In the genomic region with DNA sequence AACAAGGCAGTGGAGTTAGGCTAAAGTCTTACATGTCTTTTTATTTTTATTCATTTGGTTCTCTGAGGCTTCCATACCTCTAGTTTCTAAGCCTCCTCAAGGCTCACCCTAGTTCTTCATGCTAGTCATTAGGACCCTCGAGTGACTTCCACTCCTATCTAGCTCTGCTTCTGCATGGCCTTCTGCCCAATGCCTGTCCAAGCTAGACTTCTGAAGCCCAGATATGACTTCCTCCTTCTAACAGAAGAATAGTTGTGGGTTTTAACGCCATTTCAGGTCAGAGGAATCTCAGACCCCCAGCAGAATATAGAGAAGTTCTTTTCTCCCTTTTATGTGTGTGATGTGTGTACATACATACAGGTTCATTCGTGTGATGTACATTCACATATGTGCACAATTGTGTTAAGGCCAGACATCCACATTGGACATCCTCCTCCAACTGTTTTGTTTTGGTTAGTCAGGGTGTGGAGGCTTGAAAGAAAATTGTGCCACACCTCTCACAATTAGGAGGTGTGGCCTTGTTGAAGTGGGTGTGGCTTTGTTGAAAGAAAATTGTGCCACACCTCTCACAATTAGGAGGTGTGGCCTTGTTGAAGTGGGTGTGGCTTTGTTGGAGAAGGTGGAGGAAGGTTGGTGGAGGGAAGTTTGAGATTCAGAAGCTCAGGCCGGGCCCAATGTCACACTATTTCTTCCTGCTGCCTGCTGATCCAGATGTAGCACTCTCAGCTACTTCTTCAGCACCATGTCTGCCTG, we compare ENCODE assay signal across 19 mouse cellular contexts. TPM values are rescaled to one million over a fixed set of nuclear protein-coding genes. Genes with fewer than 3 reads are reported as not detected.
DNase-seq lines count a peak whose midpoint lies in the region; ATAC-seq and TF ChIP-seq lines count a peak whose summit lies in the region.
"Had no signal": no experiment of that assay in that cellular context is flagged by ENCODE, and none has a peak within 500 bp of the region (broad histone marks: within the 10 kb centered on the region; RNA-seq: fewer than 3 reads in every experiment).

No protein-coding gene starts in this region.

- no peaks in the 10 kb centered on the region for H3K9me3 ChIP-seq in liver, postnatal 0 days (ENCODE audit: low read length)
- H3K9me3 ChIP-seq in forebrain, embryonic 10.5 days, result no peaks in the 10 kb centered on the region
- H3K9me3 ChIP-seq in kidney, embryonic 14.5 days (ENCODE audit: control insufficient read depth, low read length), result no peaks in the 10 kb centered on the region
- no peaks in the 10 kb centered on the region for H3K9me3 ChIP-seq in midbrain, embryonic 13.5 days
- H3K9me3 ChIP-seq: forebrain, embryonic 13.5 days; liver, embryonic 15.5 days; midbrain, embryonic 15.5 days; neural tube, embryonic 12.5 days had no signal

- TF ChIP-seq POLR2A in thymus, adult 2 months (IDR thresholded peaks at IDR 0.05; ENCODE audit: control insufficient read depth, extremely low read depth, insufficient read depth, low read length, poor library complexity), result no peak

- 45% methylated on average over 4 of the region's 4 CpGs for WGBS in liver, postnatal 0 days (ENCODE audit: insufficient replicate concordance)
- WGBS in forebrain, embryonic 10.5 days, result 84% methylated on average over 4 of the region's 4 CpGs
- WGBS in thymus, adult 2 months, result 33% methylated on average over 4 of the region's 4 CpGs
- 77% methylated on average over 4 of the region's 4 CpGs for WGBS in kidney, embryonic 14.5 days
- WGBS in midbrain, embryonic 13.5 days, result 84% methylated on average over 4 of the region's 4 CpGs

- no peak for TF ChIP-seq CTCF in liver, postnatal 0 days (IDR thresholded peaks at IDR 0.05; ENCODE audit: low read depth)
- TF ChIP-seq CTCF in thymus, adult 2 months (IDR thresholded peaks at IDR 0.05; ENCODE audit: borderline replicate concordance, control insufficient read depth, extremely low read depth, insufficient read depth, low read length, poor library complexity), result no peak

- H3K4me2 ChIP-seq in liver, postnatal 0 days (ENCODE audit: low read depth, low read length), result no peak overlapping the region
- H3K4me2 ChIP-seq in kidney, embryonic 14.5 days (replicated peaks; ENCODE audit: low read depth, low read length), result no peak overlapping the region
- H3K4me2 ChIP-seq in midbrain, embryonic 13.5 days (replicated peaks), result no peak overlapping the region
- H3K4me2 ChIP-seq: forebrain, embryonic 13.5 days; liver, embryonic 15.5 days; midbrain, embryonic 15.5 days; neural tube, embryonic 12.5 days had no signal

- peak; percentile 91 for ATAC-seq in granulocyte monocyte progenitor cell, adult 5-6 weeks (replicated peaks; ENCODE audit: poor library complexity, severe bottlenecking)
- peak; percentile 57; the same call in 1 of the 2 replicates for ATAC-seq in liver, postnatal 0 days
- ATAC-seq in kidney, embryonic 14.5 days (ENCODE audit: low FRiP score, low TSS enrichment), result no peak
- ATAC-seq in midbrain, embryonic 13.5 days, result no peak
- ATAC-seq: forebrain, embryonic 13.5 days; hindbrain, postnatal 0 days; midbrain, embryonic 15.5 days had no signal

- no peaks in the 10 kb centered on the region for H3K27me3 ChIP-seq in liver, postnatal 0 days (ENCODE audit: insufficient read depth, low read length)
- H3K27me3 ChIP-seq in forebrain, embryonic 10.5 days (ENCODE audit: poor library complexity, severe bottlenecking), result no peaks in the 10 kb centered on the region
- H3K27me3 ChIP-seq in thymus, adult 2 months (ENCODE audit: control insufficient read depth, insufficient read depth, low read length), result no peaks in the 10 kb centered on the region
- no peaks in the 10 kb centered on the region for H3K27me3 ChIP-seq in kidney, embryonic 14.5 days (ENCODE audit: control insufficient read depth, insufficient read depth, low read length)
- no peaks in the 10 kb centered on the region for H3K27me3 ChIP-seq in midbrain, embryonic 13.5 days
- H3K27me3 ChIP-seq: forebrain, embryonic 13.5 days; liver, embryonic 15.5 days; midbrain, embryonic 15.5 days; neural tube, embryonic 12.5 days had no signal

- no peaks in the 10 kb centered on the region for H3K4me1 ChIP-seq in liver, postnatal 0 days (ENCODE audit: insufficient read depth)
- H3K4me1 ChIP-seq in forebrain, embryonic 10.5 days, result no peaks in the 10 kb centered on the region
- no peaks in the 10 kb centered on the region for H3K4me1 ChIP-seq in thymus, adult 2 months (replicated peaks; ENCODE audit: control insufficient read depth, insufficient read depth, low read length)
- H3K4me1 ChIP-seq in kidney, embryonic 14.5 days (ENCODE audit: control insufficient read depth, insufficient read depth, low read length), result no peaks in the 10 kb centered on the region
- H3K4me1 ChIP-seq in midbrain, embryonic 13.5 days (replicated peaks), result no peaks in the 10 kb centered on the region
- H3K4me1 ChIP-seq: forebrain, embryonic 13.5 days; midbrain, embryonic 15.5 days; neural tube, embryonic 12.5 days had no signal

- no peak overlapping the region for H3K9ac ChIP-seq in liver, postnatal 0 days (replicated peaks)
- no peak overlapping the region for H3K9ac ChIP-seq in kidney, embryonic 14.5 days (ENCODE audit: low read depth, low read length)
- no peak overlapping the region for H3K9ac ChIP-seq in midbrain, embryonic 13.5 days (replicated peaks)
- H3K9ac ChIP-seq: forebrain, embryonic 13.5 days; liver, embryonic 15.5 days; midbrain, embryonic 15.5 days; neural tube, embryonic 12.5 days had no signal

- H3K36me3 ChIP-seq in liver, postnatal 0 days (replicated peaks; ENCODE audit: insufficient read depth, low read length), result no peaks in the 10 kb centered on the region
- H3K36me3 ChIP-seq in forebrain, embryonic 10.5 days (replicated peaks), result no peaks in the 10 kb centered on the region
- no peaks in the 10 kb centered on the region for H3K36me3 ChIP-seq in thymus, adult 2 months (ENCODE audit: control insufficient read depth, insufficient read depth, low read length)
- H3K36me3 ChIP-seq in kidney, embryonic 14.5 days (ENCODE audit: control insufficient read depth, insufficient read depth, low read length), result no peaks in the 10 kb centered on the region
- no peaks in the 10 kb centered on the region for H3K36me3 ChIP-seq in midbrain, embryonic 13.5 days
- H3K36me3 ChIP-seq: liver, embryonic 15.5 days; midbrain, embryonic 15.5 days; neural tube, embryonic 12.5 days had no signal

- peak; percentile 53 for DNase-seq in heart, adult 11 months
- DNase-seq in heart, adult 18-20 months, result no peak
- no peak for DNase-seq in liver, postnatal 0 days
- DNase-seq in forebrain, embryonic 10.5 days (ENCODE audit: extremely low spot score, low spot score), result no peak
- DNase-seq in thymus, adult 2 months, result no peak
- DNase-seq: adrenal gland, postnatal 10 days; gastrocnemius, adult 2 months; heart, postnatal 14 days; kidney, postnatal 10 days; lung, postnatal 36 days; spleen, adult 18-20 months had no signal

- no peak overlapping the region for H3K27ac ChIP-seq in liver, postnatal 0 days (ENCODE audit: low read depth)
- no peak overlapping the region for H3K27ac ChIP-seq in forebrain, embryonic 10.5 days
- H3K27ac ChIP-seq in thymus, adult 2 months (ENCODE audit: control insufficient read depth, insufficient read depth, low read length), result no peak overlapping the region
- H3K27ac ChIP-seq in kidney, embryonic 14.5 days (ENCODE audit: low read depth, low read length), result no peak overlapping the region
- H3K27ac ChIP-seq in midbrain, embryonic 13.5 days, result no peak overlapping the region
- H3K27ac ChIP-seq: forebrain, embryonic 13.5 days; gastrocnemius, adult 2 months; hindbrain, postnatal 0 days; liver, embryonic 15.5 days; midbrain, embryonic 15.5 days; neural tube, embryonic 12.5 days had no signal

- H3K4me3 ChIP-seq in liver, postnatal 0 days (ENCODE audit: low read depth, low read length), result no peak overlapping the region
- H3K4me3 ChIP-seq in forebrain, embryonic 10.5 days, result no peak overlapping the region
- no peak overlapping the region for H3K4me3 ChIP-seq in thymus, adult 2 months (ENCODE audit: control insufficient read depth, insufficient read depth, low read length)
- no peak overlapping the region for H3K4me3 ChIP-seq in kidney, embryonic 14.5 days (ENCODE audit: low read length)
- no peak overlapping the region for H3K4me3 ChIP-seq in midbrain, embryonic 13.5 days (replicated peaks)
- H3K4me3 ChIP-seq: forebrain, embryonic 13.5 days; gastrocnemius, adult 2 months; liver, embryonic 15.5 days; midbrain, embryonic 15.5 days; neural tube, embryonic 12.5 days had no signal

- TF ChIP-seq EP300 in liver, postnatal 0 days (IDR thresholded peaks at IDR 0.05; ENCODE audit: low read depth), result no peak

RNA-seq across cellular contexts. Expression of gene A630001G21Rik, which starts 1.2 kb away (rescaled TPM):
- total RNA-seq in heart, adult 18-20 months (2021), result under 1 TPM; 0.65 to 0.82 TPM
- total RNA-seq in granulocyte monocyte progenitor cell, adult 5-6 weeks (2014; fragmentation: Nextera tagmentation), result 105 and 129 TPM in 2 replicates
- 77.1 and 79.8 TPM in 2 replicates for total RNA-seq in granulocyte monocyte progenitor cell, adult 5-6 weeks (2017)
- polyA plus RNA-seq in liver, postnatal 0 days (2015; fragmentation: Nextera tagmentation; extraction: Ambion mirVana), result 3.6 and 3.8 TPM in 2 replicates
- 0.51 and 0.65 TPM in 2 replicates for polyA plus RNA-seq in forebrain, embryonic 10.5 days (2016; fragmentation: Nextera tagmentation; extraction: Ambion mirVana)
- polyA plus RNA-seq in thymus, adult 2 months (2012; rRNA removed), result 17.2 and 19.5 TPM in 2 replicates
- polyA plus RNA-seq in kidney, embryonic 14.5 days (2014; fragmentation: Nextera tagmentation; extraction: Ambion mirVana), result 0.87 and 1.8 TPM in 2 replicates
- polyA plus RNA-seq in midbrain, embryonic 13.5 days (2015; fragmentation: Nextera tagmentation; extraction: Ambion mirVana), result 0.59 and 0.90 TPM in 2 replicates
- total RNA-seq: hindbrain, postnatal 0 days had no signal

RNA-seq across cellular contexts. Expression of gene Cab39, which starts 13.6 kb away (rescaled TPM):
- 100 to 1,000 TPM; 118 to 119 TPM for total RNA-seq in heart, adult 18-20 months (2021)
- total RNA-seq in granulocyte monocyte progenitor cell, adult 5-6 weeks (2014; fragmentation: Nextera tagmentation), result 76.6 and 78.8 TPM in 2 replicates
- 124 and 141 TPM in 2 replicates for total RNA-seq in granulocyte monocyte progenitor cell, adult 5-6 weeks (2017)
- 13.9 and 14.8 TPM in 2 replicates for polyA plus RNA-seq in liver, postnatal 0 days (2015; fragmentation: Nextera tagmentation; extraction: Ambion mirVana)
- 34.0 TPM in 2 replicates for polyA plus RNA-seq in forebrain, embryonic 10.5 days (2016; fragmentation: Nextera tagmentation; extraction: Ambion mirVana)
- polyA plus RNA-seq in thymus, adult 2 months (2012; rRNA removed), result 65.1 and 72.8 TPM in 2 replicates
- polyA plus RNA-seq in kidney, embryonic 14.5 days (2014; fragmentation: Nextera tagmentation; extraction: Ambion mirVana), result 37.9 and 53.0 TPM in 2 replicates
- 52.1 and 54.9 TPM in 2 replicates for polyA plus RNA-seq in midbrain, embryonic 13.5 days (2015; fragmentation: Nextera tagmentation; extraction: Ambion mirVana)

Comparison
In these comparisons a context has a peak if more than half of its experiments do, and no peak if none do; other contexts are left out.
1. ATAC-seq: peak in granulocyte monocyte progenitor cell, adult 5-6 weeks (single experiment) and liver, postnatal 0 days (single experiment); none in kidney, embryonic 14.5 days (single experiment) and midbrain, embryonic 13.5 days (single experiment).